Mouse (Mus musculus): ENCODE measurements around the gene Sfxn5.

GRCm38 (mm10) chr6:85348133-85348532 is 14.9 kb upstream of the Sfxn5 start:
- TF ChIP-seq CTCF (IDR thresholded peaks at IDR 0.05; ENCODE audit: extremely low read depth, insufficient read depth, insufficient read length, insufficient replicate concordance) = no peak
- TF ChIP-seq POLR2A (IDR thresholded peaks at IDR 0.05; ENCODE audit: low read depth, low read length) = no peak

All from spleen, adult 2 months (tissue).